Comparison of ENCODE assay signal across 9 mouse cellular contexts in genomic region chr4:142248426-142248825, GRCm38 (mm10). TPM values are rescaled to one million over a fixed set of nuclear protein-coding genes. Genes with fewer than 3 reads are reported as not detected.
DNase-seq lines count a peak whose midpoint lies in the region; ATAC-seq and TF ChIP-seq lines count a peak whose summit lies in the region.
"Had no signal": no experiment of that assay in that cellular context is flagged by ENCODE, and none has a peak within 500 bp of the region (broad histone marks: within the 10 kb centered on the region; RNA-seq: fewer than 3 reads in every experiment).

No protein-coding gene starts in this region.

- no peak for ATAC-seq in kidney, embryonic 16.5 days (ENCODE audit: low FRiP score, low TSS enrichment)
- ATAC-seq in intestine, postnatal 0 days, result peak; percentile 8; the same call in 1 of the 2 replicates

- no peaks in the 10 kb centered on the region for H3K79me2 ChIP-seq in liver, adult 2 months (ENCODE audit: control insufficient read depth, insufficient read depth, low read length)

- no peaks in the 10 kb centered on the region for H3K9me3 ChIP-seq in kidney, embryonic 16.5 days (ENCODE audit: low read length)
- H3K9me3 ChIP-seq in intestine, postnatal 0 days (ENCODE audit: control insufficient read depth), result no peaks in the 10 kb centered on the region

- H3K4me2 ChIP-seq in kidney, embryonic 16.5 days (replicated peaks; ENCODE audit: low read depth, low read length), result no peak overlapping the region
- no peak overlapping the region for H3K4me2 ChIP-seq in intestine, postnatal 0 days (replicated peaks; ENCODE audit: low read depth)

- TF ChIP-seq POLR2A in liver, adult 2 months (IDR thresholded peaks at IDR 0.05; ENCODE audit: extremely low read depth, insufficient read depth, low read length), result no peak
- TF ChIP-seq POLR2A in testis, adult 2 months (IDR thresholded peaks at IDR 0.05; ENCODE audit: control insufficient read depth, low read depth, low read length), result no peak

- no peak overlapping the region for H3K9ac ChIP-seq in kidney, embryonic 16.5 days (replicated peaks; ENCODE audit: low read length)
- no peak overlapping the region for H3K9ac ChIP-seq in intestine, postnatal 0 days (ENCODE audit: low read depth, low read length)
- H3K9ac ChIP-seq in liver, adult 2 months (ENCODE audit: low read depth, low read length), result no peak overlapping the region

- H3K27ac ChIP-seq in kidney, embryonic 16.5 days (ENCODE audit: low read length), result no peak overlapping the region
- no peak overlapping the region for H3K27ac ChIP-seq in intestine, postnatal 0 days (ENCODE audit: low read depth, low read length)
- no peak overlapping the region for H3K27ac ChIP-seq in liver, adult 2 months (replicated peaks; ENCODE audit: insufficient read depth, low read depth, low read length)
- no peak overlapping the region for H3K27ac ChIP-seq in testis, adult 2 months (ENCODE audit: control insufficient read depth, insufficient read depth, low read depth, low read length)

- DNase-seq in kidney, adult 18-20 months, result peak; percentile 91
- peak; percentile 77 for DNase-seq in cerebellum, adult 9-11 months
- peak; percentile 90 for DNase-seq in gastrocnemius, postnatal 10 days
- DNase-seq in liver, adult 2 months (ENCODE audit: extremely low read depth, low read depth, low spot score), result peak; percentile 33
- DNase-seq in natural killer cell, adult 2 months (ENCODE audit: low spot score in 2 of 2), result peak; percentile 42 to 50

- no peak overlapping the region for H3K4me3 ChIP-seq in kidney, embryonic 16.5 days (ENCODE audit: low read length)
- H3K4me3 ChIP-seq in intestine, postnatal 0 days (ENCODE audit: low read depth, low read length), result no peak overlapping the region
- H3K4me3 ChIP-seq in liver, adult 2 months (ENCODE audit: insufficient read depth, low read depth, low read length), result no peak overlapping the region
- no peak overlapping the region for H3K4me3 ChIP-seq in testis, adult 2 months (ENCODE audit: control insufficient read depth, low read depth, low read length)
- H3K4me3 ChIP-seq: megakaryocyte, embryonic 14.5 days had no signal

- H3K4me1 ChIP-seq in kidney, embryonic 16.5 days (ENCODE audit: insufficient read depth, low read length), result peaks cover 9% of the 10 kb centered on the region
- H3K4me1 ChIP-seq in intestine, postnatal 0 days (replicated peaks; ENCODE audit: control insufficient read depth, insufficient read depth, low read length), result no peaks in the 10 kb centered on the region
- H3K4me1 ChIP-seq in liver, adult 2 months (ENCODE audit: control insufficient read depth, insufficient read depth, low read length), result no peaks in the 10 kb centered on the region
- H3K4me1 ChIP-seq in testis, adult 2 months (ENCODE audit: control insufficient read depth, insufficient read depth, low read length), result peaks cover 2% of the 10 kb centered on the region
- H3K4me1 ChIP-seq: megakaryocyte, embryonic 14.5 days had no signal

- 15% methylated on average over 5 of the region's 5 CpGs for WGBS in kidney, embryonic 16.5 days
- 5% methylated on average over 5 of the region's 5 CpGs for WGBS in intestine, postnatal 0 days
- 8% methylated on average over 5 of the region's 5 CpGs for WGBS in liver, adult 2 months

- TF ChIP-seq CTCF in intestine, postnatal 0 days (IDR thresholded peaks at IDR 0.05; ENCODE audit: low read depth), result peak; percentile 98
- TF ChIP-seq CTCF in liver, adult 2 months (IDR thresholded peaks at IDR 0.05; ENCODE audit: low read depth, low read length), result peak; percentile 88
- peak; percentile 96 for TF ChIP-seq CTCF in testis, adult 2 months (IDR thresholded peaks at IDR 0.05; ENCODE audit: control insufficient read depth, insufficient read depth, insufficient replicate concordance, low read depth, low read length)

- no peaks in the 10 kb centered on the region for H3K36me3 ChIP-seq in kidney, embryonic 16.5 days (ENCODE audit: insufficient read depth, low read length)
- H3K36me3 ChIP-seq in intestine, postnatal 0 days (ENCODE audit: control insufficient read depth, insufficient read depth), result no peaks in the 10 kb centered on the region
- H3K36me3 ChIP-seq in liver, adult 2 months (ENCODE audit: control insufficient read depth, insufficient read depth, low read length), result no peaks in the 10 kb centered on the region
- no peaks in the 10 kb centered on the region for H3K36me3 ChIP-seq in testis, adult 2 months (ENCODE audit: control insufficient read depth, insufficient read depth, low read length)

- H3K27me3 ChIP-seq in kidney, embryonic 16.5 days (ENCODE audit: insufficient read depth, low read length), result no peaks in the 10 kb centered on the region; the same call in 1 of the 2 replicates
- H3K27me3 ChIP-seq in intestine, postnatal 0 days (replicated peaks; ENCODE audit: control insufficient read depth, insufficient read depth, low read length), result no peaks in the 10 kb centered on the region
- H3K27me3 ChIP-seq in liver, adult 2 months (ENCODE audit: control insufficient read depth, insufficient read depth, low read length), result no peaks in the 10 kb centered on the region
- H3K27me3 ChIP-seq in testis, adult 2 months (ENCODE audit: control insufficient read depth, insufficient read depth, low read length), result no peaks in the 10 kb centered on the region

RNA-seq across cellular contexts. Expression of gene Kazn, which starts 9.2 kb away (rescaled TPM):
- polyA plus RNA-seq in kidney, embryonic 16.5 days (2015; fragmentation: Nextera tagmentation; extraction: Ambion mirVana), result 15.5 and 16.2 TPM in 2 replicates
- total RNA-seq in gastrocnemius, postnatal 10 days (2021), result 1 to 10 TPM; 7.1 to 10.0 TPM
- 17.5 and 20.2 TPM in 2 replicates for polyA plus RNA-seq in intestine, postnatal 0 days (2015; fragmentation: Nextera tagmentation; extraction: Ambion mirVana)
- total RNA-seq in liver, adult 2 months (2014; rRNA removed), result 0.37 and 0.54 TPM in 2 replicates
- polyA plus RNA-seq in liver, adult 2 months (2012; rRNA removed), result 0.91 and 1.3 TPM in 2 replicates
- polyA plus RNA-seq in testis, adult 2 months (2012; rRNA removed), result 8.9 and 9.6 TPM in 2 replicates

Comparison
In these comparisons a context has a peak if more than half of its experiments do, and no peak if none do; other contexts are left out.
1. DNase-seq: peak in every context shown above with its lines; median percentile 91 in kidney, adult 18-20 months; 90 in gastrocnemius, postnatal 10 days; 77 in cerebellum, adult 9-11 months; 46 in natural killer cell, adult 2 months; 33 in liver, adult 2 months.